Mouse (Mus musculus) cortical plate, adult 2 months (tissue): ENCODE data around the gene Hmgcl. TPM values are rescaled to one million over a fixed set of nuclear protein-coding genes. Genes with fewer than 3 reads are reported as not detected.

Experiments used
- H3K27ac ChIP-seq: fragments of 200-500 bp; 2 replicates; pipeline ENCODE4 v1.5.1; 2012; ENCODE audit warnings: low read length, control low read depth, inconsistent platforms; ENCODE audit not compliant: insufficient read depth
- H3K4me1 ChIP-seq: fragments of 200-500 bp; 2 replicates; pipeline ENCODE4 v1.6.1; 2011; ENCODE audit warnings: low read length; ENCODE audit not compliant: control insufficient read depth, insufficient read depth
- H3K4me3 ChIP-seq: fragments of 200-500 bp; 2 replicates; pipeline ENCODE4 v1.5.1; 2011; ENCODE audit warnings: mild to moderate bottlenecking, low read length, control low read depth; ENCODE audit not compliant: insufficient read depth
- CTCF ChIP-seq: fragments of 200-500 bp; IDR thresholded peaks from 2 replicates; pipeline ENCODE4 v1.5.1; 2011; ENCODE audit warnings: mild to moderate bottlenecking, control low read depth, low read length; ENCODE audit not compliant: insufficient read depth; ENCODE audit errors: extremely low read depth
- POLR2A ChIP-seq: fragments of 200-500 bp; IDR thresholded peaks from 2 replicates; pipeline ENCODE4 v1.6.1; 2011; ENCODE audit warnings: mild to moderate bottlenecking, low read length, control low read depth; ENCODE audit not compliant: insufficient read depth; ENCODE audit errors: extremely low read depth
- polyA plus RNA-seq: library from polyadenylated mRNA; depleted of rRNA; stranded (reverse); fragments of >200 nt; gene quantifications from 2 replicates; pipeline ENCODE4 v1.2.3, GENCODE M21; 2012

Gene Hmgcl
- polyA plus RNA-seq, 1 experiment = 50.5 TPM

DNA sequence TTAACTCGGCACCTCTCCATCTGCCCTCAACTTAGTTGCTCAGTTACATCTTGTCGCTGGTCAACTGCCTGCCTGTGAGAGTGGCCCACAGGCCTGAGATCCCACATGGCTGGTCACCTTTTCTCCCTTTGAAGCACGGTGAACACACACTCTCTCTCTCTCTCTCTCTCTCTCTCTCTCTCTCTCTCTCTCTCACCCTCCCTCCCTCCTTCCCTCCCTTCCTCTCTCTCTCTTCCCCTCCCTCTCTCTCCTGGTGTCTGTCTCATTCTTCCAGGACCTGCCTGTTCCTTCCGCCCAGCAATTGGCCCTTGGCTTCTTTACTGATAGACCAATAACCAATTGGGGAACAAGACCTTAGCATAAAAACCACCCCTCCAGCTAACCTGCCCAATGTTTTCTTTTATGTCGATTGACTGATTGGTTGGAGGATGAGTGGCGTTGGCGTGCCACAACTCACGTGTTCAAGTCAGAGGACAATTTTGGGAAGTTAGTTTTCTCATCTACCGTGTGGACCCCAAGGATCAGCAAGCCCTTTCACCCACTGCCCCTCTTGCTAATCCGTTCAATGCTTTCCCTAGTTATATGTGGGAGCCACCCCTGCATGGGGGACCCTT is 19.9 kb upstream of the Hmgcl start:
- TF ChIP-seq POLR2A = no peak
- no peak for TF ChIP-seq CTCF
- Histone ChIP-seq H3K4me1 (no peaks in the 10 kb centered on the region; the same call in 1 of the 2 replicates), H3K4me3 (no peak overlapping the region), H3K27ac (no peak overlapping the region)

GRCm38 (mm10) chr4:135926861-135927260 is 19.4 kb upstream of the Hmgcl start:
- no peak for TF ChIP-seq POLR2A
- TF ChIP-seq CTCF = no peak
- no peak overlapping the region for H3K4me3 ChIP-seq

DNA sequence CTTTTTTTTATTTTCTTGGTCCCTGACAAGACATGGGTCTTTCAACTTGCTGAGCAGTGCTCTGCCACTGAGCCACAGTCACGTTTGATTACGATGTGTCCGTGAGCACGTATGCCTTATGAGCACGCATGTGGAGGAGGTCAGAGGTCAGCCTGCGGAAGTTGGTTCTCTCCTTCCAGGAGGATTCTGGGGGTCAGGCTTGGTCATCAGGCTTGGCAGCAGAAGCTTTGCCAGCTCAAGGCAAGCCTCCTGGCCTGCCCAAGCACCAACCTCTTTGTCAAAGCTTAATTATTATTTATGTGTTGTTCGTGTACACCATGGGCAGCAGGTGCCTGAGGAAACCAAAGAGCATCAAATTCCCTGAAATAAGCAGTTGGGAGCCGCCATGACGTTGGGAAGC is 17.9 kb upstream of the Hmgcl start:
- Histone ChIP-seq H3K27ac (no peak overlapping the region), H3K4me1 (no peaks in the 10 kb centered on the region), H3K4me3 (no peak overlapping the region)
- no peak for TF ChIP-seq CTCF
- TF ChIP-seq POLR2A = no peak

More at GRCm38 (mm10) chr4:135926861-135927260, 19.4 kb upstream of the Hmgcl start:
- no peaks in the 10 kb centered on the region for H3K4me1 ChIP-seq
- no peak overlapping the region for H3K27ac ChIP-seq

GRCm38 (mm10) chr4:135929405-135929804 is 16.8 kb upstream of the Hmgcl start:
- no peak overlapping the region for H3K27ac ChIP-seq
- TF ChIP-seq CTCF (no peak), POLR2A (no peak)

DNA sequence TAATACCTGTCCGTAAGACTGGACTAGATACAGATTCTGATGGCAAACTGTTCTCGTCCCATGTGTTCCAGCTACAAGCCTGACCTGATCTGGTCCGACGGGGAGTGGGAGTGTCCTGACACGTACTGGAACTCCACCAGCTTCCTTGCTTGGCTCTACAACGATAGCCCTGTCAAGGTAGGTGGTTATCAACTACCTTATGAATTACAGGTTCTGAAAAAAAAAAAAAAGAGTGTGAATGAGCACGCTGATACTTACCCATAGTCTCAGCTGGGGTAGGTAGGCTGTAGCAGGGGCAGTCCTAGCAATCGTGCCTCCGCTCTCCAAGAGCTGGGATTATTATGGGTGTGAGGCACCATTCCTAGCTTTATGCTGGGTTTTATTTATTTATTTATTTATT is 16.4 kb upstream of the Hmgcl start:
- Histone ChIP-seq H3K27ac (no peak overlapping the region), H3K4me3 (no peak overlapping the region), H3K4me1 (no peaks in the 10 kb centered on the region)
- TF ChIP-seq CTCF (no peak), POLR2A (no peak)

More at GRCm38 (mm10) chr4:135929405-135929804, 16.8 kb upstream of the Hmgcl start:
- H3K4me1 ChIP-seq = no peaks in the 10 kb centered on the region
- H3K4me3 ChIP-seq = no peak overlapping the region

DNA sequence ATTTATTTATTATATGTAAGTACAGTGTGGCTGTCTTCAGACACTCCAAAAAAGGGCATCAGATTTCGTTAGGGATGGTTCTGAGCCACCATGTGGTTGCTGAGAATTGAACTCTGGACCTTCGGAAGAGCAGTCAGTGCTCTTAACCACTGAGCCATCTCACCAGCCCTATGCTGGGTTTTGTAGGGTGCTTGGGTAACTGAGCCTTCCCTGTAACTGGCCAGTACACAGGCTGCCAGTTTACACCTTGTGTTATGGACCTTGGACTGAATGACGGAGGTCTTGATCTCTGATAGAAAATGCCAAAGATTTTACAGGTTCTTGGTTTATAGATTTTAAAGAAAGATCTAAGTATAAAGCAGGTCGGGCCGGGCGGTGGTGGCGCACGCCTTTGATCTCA is 16.0 kb upstream of the Hmgcl start:
- Histone ChIP-seq H3K4me3 (no peak overlapping the region), H3K4me1 (no peaks in the 10 kb centered on the region), H3K27ac (no peak overlapping the region)
- no peak for TF ChIP-seq CTCF
- no peak for TF ChIP-seq POLR2A

- no peak overlapping the region for H3K27ac ChIP-seq
Measured at GRCm38 (mm10) chr4:135931832-135932231, 14.4 kb upstream of the Hmgcl start.

GRCm38 (mm10) chr4:135934708-135935500 is 11.3 kb upstream of the Hmgcl start:
- H3K4me3 ChIP-seq = no peak overlapping the region
- no peaks in the 10 kb centered on the region for H3K4me1 ChIP-seq
- 0 out of 2 replicates have a peak overlapping the region, but pooled peaks have one; percentile 19 for H3K27ac ChIP-seq
- TF ChIP-seq CTCF (no peak), POLR2A (no peak)

More at GRCm38 (mm10) chr4:135931832-135932231, 14.4 kb upstream of the Hmgcl start:
- H3K4me1 ChIP-seq = no peaks in the 10 kb centered on the region
- no peak overlapping the region for H3K4me3 ChIP-seq
- TF ChIP-seq CTCF = peak; percentile 63
- no peak for TF ChIP-seq POLR2A

DNA sequence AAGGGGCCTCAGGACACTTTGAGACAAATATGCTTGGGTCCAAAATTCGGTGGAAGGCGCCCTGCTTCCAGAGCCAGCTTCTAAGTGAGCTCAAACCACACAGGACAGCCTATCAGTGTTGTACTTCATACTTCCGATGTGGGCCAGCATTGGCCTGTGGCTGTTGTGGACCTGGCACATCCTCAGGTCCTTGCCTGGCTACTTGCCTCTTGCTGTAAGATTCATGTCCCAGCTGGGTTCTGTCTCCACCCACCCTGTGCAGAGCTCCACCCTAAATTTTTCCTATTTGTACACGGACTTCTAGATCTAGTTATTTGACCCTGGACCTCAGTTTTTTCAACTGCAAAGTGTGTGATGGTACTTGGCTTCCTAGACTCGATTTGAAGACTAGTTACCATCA is 10.7 kb upstream of the Hmgcl start:
- Histone ChIP-seq H3K4me3 (no peak overlapping the region), H3K27ac (no peak overlapping the region), H3K4me1 (no peaks in the 10 kb centered on the region)
- no peak for TF ChIP-seq POLR2A
- no peak for TF ChIP-seq CTCF

DNA sequence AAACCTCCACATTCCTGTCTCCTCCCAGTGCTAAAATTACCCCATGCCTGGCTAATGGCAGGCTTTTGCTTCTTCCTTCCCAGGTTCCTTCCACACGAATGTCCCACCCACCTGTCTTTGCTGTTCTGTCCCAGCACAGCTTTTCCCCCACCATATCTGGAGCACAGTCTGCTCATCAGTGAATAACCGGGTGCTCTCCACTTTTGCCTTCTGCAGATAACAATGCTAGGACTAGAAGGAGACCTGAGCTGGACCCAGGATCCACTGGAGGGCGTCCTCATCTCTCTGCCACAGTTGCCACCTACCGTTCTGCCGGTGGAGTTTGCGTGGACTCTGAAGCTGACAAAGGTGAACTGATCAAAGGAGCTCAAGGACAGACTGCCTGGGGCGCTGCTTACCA is 7.4 kb upstream of the Hmgcl start:
- Histone ChIP-seq H3K4me3 (no peak overlapping the region), H3K27ac (no peak overlapping the region)
- TF ChIP-seq CTCF = no peak
- no peak for TF ChIP-seq POLR2A

More for the DNA sequence above, 7.4 kb upstream of the Hmgcl start:
- no peaks in the 10 kb centered on the region for H3K4me1 ChIP-seq
